In genomic region chr6:137806342-137806741, GRCm38 (mm10) we compare ENCODE assay signal across 23 mouse cellular contexts. TPM values are rescaled to one million over a fixed set of nuclear protein-coding genes. Genes with fewer than 3 reads are reported as not detected.
DNase-seq lines count a peak whose midpoint lies in the region; ATAC-seq and TF ChIP-seq lines count a peak whose summit lies in the region.
"Had no signal": no experiment of that assay in that cellular context is flagged by ENCODE, and none has a peak within 500 bp of the region (broad histone marks: within the 10 kb centered on the region; RNA-seq: fewer than 3 reads in every experiment).

No protein-coding gene starts in this region.

- no peak overlapping the region for H3K27ac ChIP-seq in CH12.LX (ENCODE audit: insufficient read depth, low read depth)
- H3K27ac ChIP-seq in limb, embryonic 10.5 days = peak overlapping the region; percentile 71; the same call in 1 of the 2 replicates
- H3K27ac ChIP-seq: embryonic facial prominence, embryonic 13.5 days; forebrain, embryonic 12.5 days; forebrain, embryonic 15.5 days; heart, embryonic 13.5 days; hindbrain, embryonic 12.5 days; hindbrain, embryonic 15.5 days; intestine, embryonic 15.5 days had no signal

- no peaks in the 10 kb centered on the region for H3K79me2 ChIP-seq in CH12.LX (replicated peaks; ENCODE audit: control insufficient read depth, extremely low read depth, insufficient read depth, poor library complexity, severe bottlenecking)

- H3K4me3 ChIP-seq in CH12.LX (replicated peaks in 1 of 3; ENCODE audit: low read depth in 2 of 3, low read length in 2 of 3, poor library complexity in 1 of 3) = no peak overlapping the region
- H3K4me3 ChIP-seq in limb, embryonic 10.5 days = no peak overlapping the region
- H3K4me3 ChIP-seq: embryonic facial prominence, embryonic 13.5 days; erythroblast, embryonic 14.5 days; forebrain, embryonic 12.5 days; forebrain, embryonic 15.5 days; heart, embryonic 13.5 days; hindbrain, embryonic 12.5 days; hindbrain, embryonic 15.5 days; intestine, embryonic 15.5 days had no signal

- no peak overlapping the region for H3K4me2 ChIP-seq in CH12.LX (ENCODE audit: insufficient read depth, low read depth, poor library complexity, severe bottlenecking)
- H3K4me2 ChIP-seq: embryonic facial prominence, embryonic 13.5 days; forebrain, embryonic 12.5 days; forebrain, embryonic 15.5 days; heart, embryonic 13.5 days; hindbrain, embryonic 12.5 days; hindbrain, embryonic 15.5 days; intestine, embryonic 15.5 days had no signal

- no peak for TF ChIP-seq EP300 in CH12.LX (IDR thresholded peaks at IDR 0.05; ENCODE audit: low read length)

- H3K4me1 ChIP-seq in CH12.LX (ENCODE audit: control insufficient read depth in 1 of 2, insufficient read depth in 2 of 2) = peaks cover 0 to 8% of the 10 kb centered on the region in 2 experiments; a peak in 2 of 4 replicates
- peaks cover 45% of the 10 kb centered on the region for H3K4me1 ChIP-seq in limb, embryonic 10.5 days
- H3K4me1 ChIP-seq: forebrain, embryonic 12.5 days; forebrain, embryonic 15.5 days; hindbrain, embryonic 15.5 days; intestine, embryonic 15.5 days had no signal

- no peak for TF ChIP-seq RAD21 in CH12.LX (IDR thresholded peaks at IDR 0.05; ENCODE audit: low read depth, low read length)

- H3K36me3 ChIP-seq in CH12.LX (replicated peaks in 1 of 2; ENCODE audit: control insufficient read depth in 1 of 2, insufficient read depth in 1 of 2, low read length in 1 of 2) = peaks cover 3 to 51% of the 10 kb centered on the region in 2 experiments
- H3K36me3 ChIP-seq in limb, embryonic 10.5 days = peaks cover 11% of the 10 kb centered on the region
- H3K36me3 ChIP-seq: embryonic facial prominence, embryonic 13.5 days; forebrain, embryonic 12.5 days; forebrain, embryonic 15.5 days; hindbrain, embryonic 12.5 days; hindbrain, embryonic 15.5 days; intestine, embryonic 15.5 days had no signal

- intact Hi-C loops in gastrocnemius, postnatal 36 days (cut with DNase I) = no loop called here

- H3K27me3 ChIP-seq in CH12.LX (replicated peaks) = no peaks in the 10 kb centered on the region
- no peaks in the 10 kb centered on the region for H3K27me3 ChIP-seq in limb, embryonic 10.5 days (ENCODE audit: low read depth, poor library complexity, severe bottlenecking)
- H3K27me3 ChIP-seq: embryonic facial prominence, embryonic 13.5 days; forebrain, embryonic 12.5 days; forebrain, embryonic 15.5 days; heart, embryonic 13.5 days; hindbrain, embryonic 12.5 days; hindbrain, embryonic 15.5 days; intestine, embryonic 15.5 days had no signal

- DNase-seq in CH12.LX (ENCODE audit: extremely low read depth) = no peak
- no peak for DNase-seq in limb, embryonic 10.5 days (ENCODE audit: low spot score)
- no peak for DNase-seq in gastrocnemius, postnatal 36 days
- DNase-seq in urinary bladder, postnatal 4 days (ENCODE audit: low spot score in 2 of 2) = no peak
- DNase-seq in urinary bladder, postnatal 14 days (ENCODE audit: low spot score) = no peak
- DNase-seq: adrenal gland, adult 8-10 months; adrenal gland, postnatal 25 days; cerebellum, adult 11-12 months; cerebellum, adult 8-10 months; cerebellum, postnatal 10 days; gastrocnemius, postnatal 10 days; kidney, adult 11 months had no signal

- H3K9me3 ChIP-seq in CH12.LX (replicated peaks; ENCODE audit: low read length) = no peaks in the 10 kb centered on the region
- H3K9me3 ChIP-seq in limb, embryonic 10.5 days (replicated peaks) = no peaks in the 10 kb centered on the region
- H3K9me3 ChIP-seq: embryonic facial prominence, embryonic 13.5 days; forebrain, embryonic 12.5 days; forebrain, embryonic 15.5 days; hindbrain, embryonic 12.5 days; hindbrain, embryonic 15.5 days; intestine, embryonic 15.5 days had no signal

- ATAC-seq in common myeloid progenitor, adult 5-6 weeks (replicated peaks; ENCODE audit: low read depth, poor library complexity, severe bottlenecking) = peak; percentile 62; the same call in 1 of the 2 replicates
- ATAC-seq: activated CD4-positive, CD25-positive, alpha-beta regulatory T cell, adult 4 months; CD4-positive, CD25-positive, alpha-beta regulatory T cell, adult 4 months; forebrain, embryonic 15.5 days; intestine, embryonic 15.5 days had no signal

- dilution Hi-C loops in CH12.LX (cut with MboI; ENCODE audit: extremely low pct_ligation_motif_present, extremely low pct_unique_long_range_greater_than_20kb, low sequenced_read_pairs) = no loop called here

- 72% methylated on average over 3 of the region's 3 CpGs for WGBS in limb, embryonic 10.5 days

- TF ChIP-seq CTCF in CH12.LX (conservative IDR thresholded peaks at IDR 0.05 in 1 of 2, IDR thresholded peaks at IDR 0.05 in 1 of 2; ENCODE audit: low read depth in 2 of 2, low read length in 2 of 2) = no peak

- H3K9ac ChIP-seq in CH12.LX (ENCODE audit: insufficient read depth, low read depth) = no peak overlapping the region
- H3K9ac ChIP-seq: embryonic facial prominence, embryonic 13.5 days; forebrain, embryonic 12.5 days; forebrain, embryonic 15.5 days; heart, embryonic 13.5 days; hindbrain, embryonic 12.5 days; hindbrain, embryonic 15.5 days; intestine, embryonic 15.5 days had no signal

- in situ Hi-C loops in CH12.LX (cut with MboI; ENCODE audit: low pct_ligation_motif_present, low pct_unique_long_range_greater_than_20kb, low sequenced_read_pairs) = no loop called here

- no peak for TF ChIP-seq POLR2A in CH12.LX (IDR thresholded peaks at IDR 0.05; ENCODE audit: low read depth, low read length)

TF ChIP-seq in CH12.LX, 34 proteins besides CTCF, POLR2A, EP300 and RAD21:
- no peak for TF ChIP-seq USF2 (conservative IDR thresholded peaks at IDR 0.05; ENCODE audit: low read depth, low read length)
- no peak for TF ChIP-seq UBTF (IDR thresholded peaks at IDR 0.05; ENCODE audit: low read depth, low read length)
- TF ChIP-seq POLR2AphosphoS2 (IDR thresholded peaks at IDR 0.05; ENCODE audit: low read depth, low read length) = no peak
- 0 out of 2 replicates have a peak, but pooled peaks have one; percentile 40 for TF ChIP-seq IRF4 (IDR thresholded peaks at IDR 0.05; ENCODE audit: low read depth, low read length)
- TF ChIP-seq PAX5 (IDR thresholded peaks at IDR 0.05; ENCODE audit: low read length) = no peak
- TF ChIP-seq RCOR1 (conservative IDR thresholded peaks at IDR 0.05; ENCODE audit: low read depth, low read length) = no peak
TF ChIP-seq in CH12.LX: peak in this region for 1.

RNA-seq across cellular contexts. Expression of gene Dera, which starts 52.0 kb away (rescaled TPM):
- total RNA-seq in CH12.LX (2012; rRNA removed) (59.5 and 60.1 TPM in 2 replicates), CH12.LX (2014; rRNA removed) (73.4 and 78.0 TPM in 2 replicates)
- 56.5 and 80.6 TPM in 2 replicates for polyA plus RNA-seq in CH12.LX (2012; ENCODE audit: insufficient read length, low read depth)
- 90.0 and 91.7 TPM in 2 replicates for total RNA-seq in common myeloid progenitor, adult 5-6 weeks (2017)
- polyA plus RNA-seq in limb, embryonic 10.5 days (2016; fragmentation: Nextera tagmentation; extraction: Ambion mirVana) = 76.0 and 87.9 TPM in 2 replicates
- 10 to 100 TPM in 1 of 2 experiments, 1 to 10 TPM in 1; 9.8 to 11.7 TPM for total RNA-seq in gastrocnemius, postnatal 36 days (2021)
